Mouse (Mus musculus): ENCODE measurements around the gene Zcchc4. TPM values are rescaled to one million over a fixed set of nuclear protein-coding genes. Genes with fewer than 3 reads are reported as not detected.

Zcchc4 gene
- polyA plus RNA-seq, 1 experiment from 2014 or later = 9.7 TPM

GRCm38 (mm10) chr5:52806349-52806748 is 31.1 kb downstream of the Zcchc4 start:
- H3K27ac ChIP-seq (replicated peaks; ENCODE audit: low read depth, low read length) = no peak overlapping the region
- no peak overlapping the region for H3K4me3 ChIP-seq (ENCODE audit: low read depth, low read length)
- ATAC-seq (ENCODE audit: low read depth) (no peak), DNase-seq (ENCODE audit: low spot score) (no peak)
- no peak overlapping the region for H3K4me2 ChIP-seq (ENCODE audit: low read depth, low read length)
- H3K4me1 ChIP-seq (ENCODE audit: control insufficient read depth, insufficient read depth, low read length) = no peaks in the 10 kb centered on the region
- no peak overlapping the region for H3K9ac ChIP-seq (ENCODE audit: low read depth, low read length)
- H3K9me3 ChIP-seq (ENCODE audit: control insufficient read depth, low read length) = no peaks in the 10 kb centered on the region
- no peaks in the 10 kb centered on the region for H3K27me3 ChIP-seq (replicated peaks; ENCODE audit: control insufficient read depth, insufficient read depth, low read length)
- WGBS = 61% methylated on average over 8 of the region's 8 CpGs
- peaks cover 21% of the 10 kb centered on the region for H3K36me3 ChIP-seq (ENCODE audit: control insufficient read depth, insufficient read depth, low read length)

DNA sequence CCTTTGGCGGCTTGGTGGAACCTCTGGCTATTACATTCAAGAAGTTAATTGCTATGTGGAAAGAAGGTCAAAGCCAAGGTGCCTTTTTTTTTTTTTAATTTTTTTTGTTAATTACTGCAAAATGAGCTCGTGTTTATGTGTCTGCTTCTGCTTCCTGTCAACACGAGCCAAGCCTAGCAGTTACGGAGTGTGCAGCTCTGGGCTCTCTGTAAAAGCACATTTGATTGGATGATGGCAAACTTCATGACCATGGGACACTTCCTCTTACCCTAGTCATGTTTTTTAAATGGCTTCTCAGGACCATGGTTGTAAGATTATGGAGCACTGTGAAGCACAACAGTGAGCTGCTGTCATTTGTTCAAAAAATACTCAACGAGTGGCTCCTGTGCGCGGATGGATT is 31.8 kb downstream of the Zcchc4 start:
- H3K27me3 ChIP-seq (replicated peaks; ENCODE audit: control insufficient read depth, insufficient read depth, low read length) = no peaks in the 10 kb centered on the region
- no peak overlapping the region for H3K4me2 ChIP-seq (ENCODE audit: low read depth, low read length)
- H3K9me3 ChIP-seq (ENCODE audit: control insufficient read depth, low read length) = no peaks in the 10 kb centered on the region
- 73% methylated on average over 7 of the region's 7 CpGs for WGBS
- ATAC-seq (ENCODE audit: low read depth) = no peak
- H3K9ac ChIP-seq (ENCODE audit: low read depth, low read length) = no peak overlapping the region
- H3K4me3 ChIP-seq (ENCODE audit: low read depth, low read length) = no peak overlapping the region
- no peak overlapping the region for H3K27ac ChIP-seq (replicated peaks; ENCODE audit: low read depth, low read length)
- H3K4me1 ChIP-seq (ENCODE audit: control insufficient read depth, insufficient read depth, low read length) = no peaks in the 10 kb centered on the region
- peak; percentile 6 for DNase-seq (ENCODE audit: low spot score)
- peaks cover 21% of the 10 kb centered on the region for H3K36me3 ChIP-seq (ENCODE audit: control insufficient read depth, insufficient read depth, low read length)

DNA sequence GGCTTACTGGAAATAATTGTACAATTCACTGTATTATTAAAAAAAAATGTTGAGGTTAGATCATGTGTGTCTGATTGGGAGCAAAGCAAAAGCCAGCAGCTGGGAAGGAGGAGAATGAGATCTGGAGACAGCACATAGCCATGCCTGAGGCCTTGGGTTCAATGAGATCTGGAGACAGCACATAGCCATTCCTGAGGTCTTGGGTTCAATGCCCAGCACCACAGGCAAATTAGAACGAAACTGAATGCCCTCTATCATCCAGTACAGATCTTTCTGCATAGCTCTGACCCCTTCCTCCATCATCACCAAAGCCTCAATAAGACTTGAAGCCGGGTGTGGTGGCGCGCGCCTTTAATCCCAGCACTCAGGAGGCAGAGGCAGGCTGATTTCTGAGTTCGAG is 35.2 kb downstream of the Zcchc4 start:
- 94% methylated on average over 6 of the region's 6 CpGs for WGBS
- DNase-seq (ENCODE audit: low spot score) (no peak), ATAC-seq (ENCODE audit: low read depth) (no peak)
- no peak overlapping the region for H3K27ac ChIP-seq (replicated peaks; ENCODE audit: low read depth, low read length)
- H3K4me1 ChIP-seq (ENCODE audit: control insufficient read depth, insufficient read depth, low read length) = no peaks in the 10 kb centered on the region
- no peaks in the 10 kb centered on the region for H3K9me3 ChIP-seq (ENCODE audit: control insufficient read depth, low read length)
- H3K36me3 ChIP-seq (ENCODE audit: control insufficient read depth, insufficient read depth, low read length) = peaks cover 21% of the 10 kb centered on the region
- H3K27me3 ChIP-seq (replicated peaks; ENCODE audit: control insufficient read depth, insufficient read depth, low read length) = no peaks in the 10 kb centered on the region
- H3K9ac ChIP-seq (ENCODE audit: low read depth, low read length) = no peak overlapping the region
- no peak overlapping the region for H3K4me2 ChIP-seq (ENCODE audit: low read depth, low read length)
- H3K4me3 ChIP-seq (ENCODE audit: low read depth, low read length) = no peak overlapping the region

GRCm38 (mm10) chr5:52811056-52811455 is 35.8 kb downstream of the Zcchc4 start:
- no peaks in the 10 kb centered on the region for H3K9me3 ChIP-seq (ENCODE audit: control insufficient read depth, low read length)
- no peaks in the 10 kb centered on the region for H3K27me3 ChIP-seq (replicated peaks; ENCODE audit: control insufficient read depth, insufficient read depth, low read length)
- no peak overlapping the region for H3K4me2 ChIP-seq (ENCODE audit: low read depth, low read length)
- ATAC-seq (ENCODE audit: low read depth) = no peak
- no peak overlapping the region for H3K27ac ChIP-seq (replicated peaks; ENCODE audit: low read depth, low read length)
- DNase-seq (ENCODE audit: low spot score) = no peak
- H3K4me3 ChIP-seq (ENCODE audit: low read depth, low read length) = no peak overlapping the region
- H3K9ac ChIP-seq (ENCODE audit: low read depth, low read length) = no peak overlapping the region
- no peaks in the 10 kb centered on the region for H3K4me1 ChIP-seq (ENCODE audit: control insufficient read depth, insufficient read depth, low read length)
- peaks cover 26% of the 10 kb centered on the region for H3K36me3 ChIP-seq (ENCODE audit: control insufficient read depth, insufficient read depth, low read length)
- WGBS = 90% methylated on average over 14 of the region's 14 CpGs

DNA sequence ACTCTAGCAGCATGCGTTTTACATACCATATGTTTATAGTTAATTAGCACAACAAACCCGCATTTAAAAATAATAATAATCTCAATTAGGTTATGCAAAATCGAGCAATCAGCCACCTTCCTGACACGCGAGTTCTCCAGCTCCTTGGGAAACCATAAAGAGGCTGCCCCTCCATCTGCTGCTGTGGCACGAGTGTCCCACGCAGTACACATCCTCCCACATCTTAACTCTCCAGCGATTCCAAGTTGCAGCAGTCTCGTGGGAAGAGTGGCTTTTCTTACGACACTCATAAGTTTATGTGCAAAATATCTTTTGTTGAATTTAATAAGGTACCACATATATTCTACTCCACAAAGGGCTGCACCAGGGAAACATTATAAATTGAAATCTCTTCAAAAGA is 37.2 kb downstream of the Zcchc4 start:
- Histone ChIP-seq H3K27me3 (replicated peaks; ENCODE audit: control insufficient read depth, insufficient read depth, low read length) (no peaks in the 10 kb centered on the region), H3K4me2 (ENCODE audit: low read depth, low read length) (no peak overlapping the region), H3K4me3 (ENCODE audit: low read depth, low read length) (no peak overlapping the region), H3K27ac (replicated peaks; ENCODE audit: low read depth, low read length) (no peak overlapping the region), H3K9ac (ENCODE audit: low read depth, low read length) (no peak overlapping the region), H3K9me3 (ENCODE audit: control insufficient read depth, low read length) (no peaks in the 10 kb centered on the region), H3K4me1 (ENCODE audit: control insufficient read depth, insufficient read depth, low read length) (no peaks in the 10 kb centered on the region), H3K36me3 (ENCODE audit: control insufficient read depth, insufficient read depth, low read length) (peaks cover 34% of the 10 kb centered on the region)
- 86% methylated on average over 10 of the region's 10 CpGs for WGBS
- ATAC-seq (ENCODE audit: low read depth) = no peak
- DNase-seq (ENCODE audit: low spot score) = no peak

DNA sequence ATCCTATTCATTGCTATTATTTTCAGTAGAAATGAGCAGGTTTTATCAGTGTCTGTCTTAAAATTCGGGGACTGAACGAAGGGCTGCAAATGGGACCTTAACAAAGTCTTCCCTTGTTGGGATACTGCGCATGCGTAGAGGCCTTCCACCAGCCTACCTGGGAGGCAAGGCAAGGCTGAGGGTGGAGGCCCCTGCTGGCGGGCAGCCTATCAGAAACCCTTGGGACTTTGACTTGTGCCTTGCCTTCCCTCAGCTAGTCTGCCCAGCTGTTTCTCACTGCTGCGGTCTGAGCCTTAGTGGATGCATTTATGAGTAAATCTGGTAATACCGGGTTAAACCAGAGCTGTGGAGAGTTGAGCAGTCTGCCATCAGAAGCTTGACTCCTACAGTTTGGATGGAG is 38.1 kb downstream of the Zcchc4 start:
- Histone ChIP-seq H3K9ac (ENCODE audit: low read depth, low read length) (no peak overlapping the region), H3K4me2 (ENCODE audit: low read depth, low read length) (no peak overlapping the region), H3K36me3 (ENCODE audit: control insufficient read depth, insufficient read depth, low read length) (peaks cover 32% of the 10 kb centered on the region), H3K27ac (replicated peaks; ENCODE audit: low read depth, low read length) (no peak overlapping the region), H3K27me3 (replicated peaks; ENCODE audit: control insufficient read depth, insufficient read depth, low read length) (no peaks in the 10 kb centered on the region), H3K4me3 (ENCODE audit: low read depth, low read length) (no peak overlapping the region), H3K4me1 (ENCODE audit: control insufficient read depth, insufficient read depth, low read length) (no peaks in the 10 kb centered on the region), H3K9me3 (ENCODE audit: control insufficient read depth, low read length) (no peaks in the 10 kb centered on the region)
- WGBS = 91% methylated on average over 7 of the region's 7 CpGs
- no peak for ATAC-seq (ENCODE audit: low read depth)
- DNase-seq (ENCODE audit: low spot score) = no peak

GRCm38 (mm10) chr5:52818676-52819075 is 43.5 kb downstream of the Zcchc4 start:
- H3K9me3 ChIP-seq (ENCODE audit: control insufficient read depth, low read length) = no peaks in the 10 kb centered on the region
- ATAC-seq (ENCODE audit: low read depth) = no peak

GRCm38 (mm10) chr5:52821691-52822090 is 46.5 kb downstream of the Zcchc4 start:
- H3K27me3 ChIP-seq (replicated peaks; ENCODE audit: control insufficient read depth, insufficient read depth, low read length) = no peaks in the 10 kb centered on the region
- H3K4me3 ChIP-seq (ENCODE audit: low read depth, low read length) = no peak overlapping the region
- no peak overlapping the region for H3K9ac ChIP-seq (ENCODE audit: low read depth, low read length)
- H3K9me3 ChIP-seq (ENCODE audit: control insufficient read depth, low read length) = no peaks in the 10 kb centered on the region
- H3K36me3 ChIP-seq (ENCODE audit: control insufficient read depth, insufficient read depth, low read length) = peaks cover 27% of the 10 kb centered on the region; the same call in 1 of the 2 replicates
- ATAC-seq (ENCODE audit: low read depth) (no peak), DNase-seq (ENCODE audit: low spot score) (peak; percentile 61)
- 25% methylated on average over 3 of the region's 3 CpGs for WGBS
- no peak overlapping the region for H3K27ac ChIP-seq (replicated peaks; ENCODE audit: low read depth, low read length)
- no peaks in the 10 kb centered on the region for H3K4me1 ChIP-seq (ENCODE audit: control insufficient read depth, insufficient read depth, low read length)
- H3K4me2 ChIP-seq (ENCODE audit: low read depth, low read length) = no peak overlapping the region

More at GRCm38 (mm10) chr5:52818676-52819075, 43.5 kb downstream of the Zcchc4 start:
- Histone ChIP-seq H3K9ac (ENCODE audit: low read depth, low read length) (no peak overlapping the region), H3K27ac (replicated peaks; ENCODE audit: low read depth, low read length) (no peak overlapping the region), H3K4me3 (ENCODE audit: low read depth, low read length) (no peak overlapping the region), H3K4me1 (ENCODE audit: control insufficient read depth, insufficient read depth, low read length) (no peaks in the 10 kb centered on the region), H3K36me3 (ENCODE audit: control insufficient read depth, insufficient read depth, low read length) (peaks cover 35% of the 10 kb centered on the region), H3K4me2 (ENCODE audit: low read depth, low read length) (no peak overlapping the region), H3K27me3 (replicated peaks; ENCODE audit: control insufficient read depth, insufficient read depth, low read length) (no peaks in the 10 kb centered on the region)
- no peak for DNase-seq (ENCODE audit: low spot score)
- WGBS = 91% methylated on average over 7 of the region's 7 CpGs

GRCm38 (mm10) chr5:52827923-52828322 is 52.7 kb downstream of the Zcchc4 start:
- Histone ChIP-seq H3K4me1 (ENCODE audit: control insufficient read depth, insufficient read depth, low read length) (no peaks in the 10 kb centered on the region), H3K9me3 (ENCODE audit: control insufficient read depth, low read length) (0 out of 2 replicates have a peak, but pooled peaks cover 4% of the 10 kb centered on the region), H3K4me3 (ENCODE audit: low read depth, low read length) (no peak overlapping the region), H3K36me3 (ENCODE audit: control insufficient read depth, insufficient read depth, low read length) (0 out of 2 replicates have a peak, but pooled peaks cover 8% of the 10 kb centered on the region), H3K4me2 (ENCODE audit: low read depth, low read length) (no peak overlapping the region), H3K27me3 (replicated peaks; ENCODE audit: control insufficient read depth, insufficient read depth, low read length) (no peaks in the 10 kb centered on the region), H3K27ac (replicated peaks; ENCODE audit: low read depth, low read length) (no peak overlapping the region), H3K9ac (ENCODE audit: low read depth, low read length) (no peak overlapping the region)
- DNase-seq (ENCODE audit: low spot score) (no peak), ATAC-seq (ENCODE audit: low read depth) (no peak)
- WGBS = 80% methylated on average over 4 of the region's 4 CpGs
